Mouse (Mus musculus): ENCODE measurements around the gene C530008M17Rik.

DNA sequence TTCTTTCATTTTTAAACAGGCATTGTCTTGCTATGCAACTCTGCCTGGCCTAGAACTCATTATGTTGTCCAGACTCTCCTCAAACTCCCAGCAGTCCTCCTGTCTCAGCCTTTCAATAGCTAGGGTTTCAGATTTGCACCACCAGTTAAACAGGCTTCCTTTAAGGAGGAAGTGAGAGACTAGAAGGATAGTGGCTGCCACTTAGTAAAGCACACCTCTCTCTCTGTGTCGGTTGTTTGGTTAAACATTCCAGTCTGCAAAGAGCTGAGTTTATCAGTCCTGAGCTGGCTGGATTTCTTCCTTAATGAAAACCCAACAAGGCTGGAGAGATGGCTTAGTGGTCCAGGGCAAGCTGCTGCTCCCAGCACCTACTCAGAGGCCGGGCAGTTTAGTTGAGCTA lies 236.3 kb downstream of the C530008M17Rik start:
- TF ChIP-seq MXI1 (IDR thresholded peaks at IDR 0.05; ENCODE audit: low read depth, low read length) (no peak), CTCF (IDR thresholded peaks at IDR 0.05 in 2 of 3, conservative IDR thresholded peaks at IDR 0.05 in 1 of 3; ENCODE audit: control insufficient read depth in 1 of 3, insufficient read depth in 1 of 3, low read depth in 2 of 3, low read length in 3 of 3, poor library complexity in 1 of 3, severe bottlenecking in 1 of 3) (no peak), NRF1 (IDR thresholded peaks at IDR 0.05; ENCODE audit: insufficient read depth, low read depth, low read length, poor library complexity, severe bottlenecking) (no peak), USF2 (IDR thresholded peaks at IDR 0.05; ENCODE audit: borderline replicate concordance in 1 of 2, insufficient read depth in 1 of 2, low read depth in 1 of 2, low read length in 2 of 2) (no peak), POLR2AphosphoS2 (IDR thresholded peaks at IDR 0.05; ENCODE audit: low read length) (no peak), POLR2A (IDR thresholded peaks at IDR 0.05; ENCODE audit: control insufficient read depth in 1 of 2, insufficient read depth in 1 of 2, low read depth in 1 of 2, low read length in 2 of 2, poor library complexity in 1 of 2) (no peak), ZC3H11A (IDR thresholded peaks at IDR 0.05; ENCODE audit: low read depth, low read length) (no peak), RCOR1 (IDR thresholded peaks at IDR 0.05; ENCODE audit: low read depth, low read length) (no peak), ZKSCAN1 (IDR thresholded peaks at IDR 0.05; ENCODE audit: low read depth, low read length) (no peak), MAZ (IDR thresholded peaks at IDR 0.05; ENCODE audit: low read depth, low read length) (no peak)
